Mouse (Mus musculus) kidney, postnatal 14 days (tissue): ENCODE measurements at regions not wholly inside any gene's neighbourhood (a gene's known extent, or its start where the extent isn't known, plus 50 kb on each side); places are given as distances from the start of the nearest gene placed in this dataset.
A peak's percentile ranks its signal among the peaks of the same experiment; 100 is the strongest.

Experiments used
- DNase-seq: peaks from one replicate; pipeline ENCODE4 v3.0.0; 2022; ENCODE audit warnings: mixed read lengths

DNA sequence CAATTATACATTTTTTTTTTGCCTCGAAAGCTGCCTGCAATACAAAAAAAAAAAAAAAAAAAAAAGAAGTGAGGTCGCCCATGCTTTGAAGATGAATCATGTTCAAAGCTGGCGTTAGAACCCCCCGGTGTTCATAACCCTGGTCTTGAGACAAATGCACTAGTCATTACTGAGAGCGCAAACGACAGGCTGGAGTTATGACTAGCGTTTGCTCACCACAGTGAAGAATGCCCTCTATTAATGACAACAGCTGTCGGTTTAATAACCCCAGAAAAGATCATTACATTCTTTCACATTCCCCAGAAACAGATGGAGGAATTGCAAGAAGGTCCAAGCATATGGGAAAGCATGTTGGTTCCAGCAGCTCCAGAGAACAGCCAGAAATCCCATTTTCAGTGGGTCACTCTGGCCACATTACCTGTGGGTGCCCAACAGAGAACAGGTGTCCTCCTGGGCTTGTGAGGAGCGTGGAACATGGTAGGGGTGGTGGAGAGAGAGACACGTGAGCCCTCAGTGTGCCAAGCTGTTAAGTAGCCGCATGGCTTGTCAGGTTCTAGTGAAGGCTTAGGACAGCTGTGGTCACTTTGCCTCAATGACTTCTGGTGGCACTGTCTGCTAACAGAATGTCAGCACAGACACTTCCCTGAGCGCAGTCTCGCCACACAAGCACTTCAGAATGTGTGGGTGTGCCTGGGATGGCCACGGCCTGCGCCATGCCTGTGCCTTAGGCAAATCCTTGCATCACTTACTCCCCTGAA lies 60.4 kb downstream of the Aipl1 start:
- DNase-seq: no peak

- DNase-seq: no peak
Measured at GRCm38 (mm10) chr11:71971351-71971750, 66.0 kb downstream of the Aipl1 start.

- no peak for DNase-seq
Measured at GRCm38 (mm10) chr11:71962306-71962705, 75.0 kb downstream of the Aipl1 start.

DNA sequence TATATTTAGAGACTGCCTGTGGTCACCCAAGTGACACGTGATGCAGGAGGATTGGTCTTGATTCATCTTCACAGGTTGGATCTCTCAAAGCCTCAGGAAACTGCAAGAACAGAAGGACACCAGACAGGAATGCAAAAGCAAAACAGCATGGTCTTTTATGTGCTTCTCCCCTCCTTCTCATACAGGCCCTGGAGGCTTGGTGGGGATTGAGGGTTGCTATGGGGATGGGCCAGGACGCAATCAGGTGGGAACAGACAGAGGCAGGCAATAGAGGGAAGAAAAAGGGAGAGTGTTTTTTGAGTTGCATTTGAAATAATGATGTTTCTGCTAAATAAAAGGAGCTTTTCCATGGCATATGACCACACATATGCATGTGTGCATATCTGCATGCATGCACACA lies 84.8 kb downstream of the Aipl1 start:
- no peak for DNase-seq

- no peak for DNase-seq
Measured at GRCm38 (mm10) chr11:71947161-71947560, 90.1 kb downstream of the Aipl1 start.

DNA sequence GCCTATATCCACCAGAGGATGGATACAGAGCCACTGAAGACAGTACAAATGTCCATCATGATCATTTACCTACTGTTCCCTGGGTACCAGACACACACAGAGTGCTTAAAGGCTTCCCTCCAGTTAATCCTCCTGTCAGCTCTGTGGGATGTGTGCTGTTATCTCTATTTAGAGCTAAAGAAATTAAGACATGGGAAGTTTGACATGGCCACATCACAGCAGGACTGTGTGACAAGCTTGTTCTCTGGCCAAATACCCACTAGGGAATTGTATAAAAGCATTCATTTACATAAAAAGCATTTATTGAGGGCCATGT lies 92.3 kb downstream of the Aipl1 start:
- no peak for DNase-seq

GRCm38 (mm10) chr11:71944398-71945097 lies 92.8 kb downstream of the Aipl1 start:
- no peak for DNase-seq

- no peak for DNase-seq
Measured at GRCm38 (mm10) chr11:71943512-71943911, 93.8 kb downstream of the Aipl1 start.

DNA sequence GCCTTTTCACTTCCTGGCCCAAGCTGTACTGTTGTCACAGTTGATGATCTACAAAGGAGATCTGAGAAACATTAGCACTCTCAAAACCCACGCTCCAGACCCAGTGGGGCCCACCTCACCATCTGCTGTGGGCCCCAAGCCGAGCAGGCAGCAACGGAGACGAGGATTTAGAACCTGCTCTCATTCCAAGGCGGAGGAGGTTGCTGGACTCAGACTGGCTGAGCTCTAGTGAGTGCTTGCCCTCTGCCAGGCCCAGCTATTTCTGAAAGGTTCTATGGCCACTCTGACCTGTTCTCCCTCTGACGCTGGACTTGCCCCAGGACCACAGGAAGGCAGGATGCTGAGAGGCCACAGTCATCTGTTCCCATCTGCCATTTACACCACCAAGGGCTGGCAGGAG lies 98.2 kb downstream of the Aipl1 start:
- no peak for DNase-seq

- DNase-seq: peak; percentile 3
Measured at GRCm38 (mm10) chr11:71937108-71937507, 100.2 kb downstream of the Aipl1 start.

DNA sequence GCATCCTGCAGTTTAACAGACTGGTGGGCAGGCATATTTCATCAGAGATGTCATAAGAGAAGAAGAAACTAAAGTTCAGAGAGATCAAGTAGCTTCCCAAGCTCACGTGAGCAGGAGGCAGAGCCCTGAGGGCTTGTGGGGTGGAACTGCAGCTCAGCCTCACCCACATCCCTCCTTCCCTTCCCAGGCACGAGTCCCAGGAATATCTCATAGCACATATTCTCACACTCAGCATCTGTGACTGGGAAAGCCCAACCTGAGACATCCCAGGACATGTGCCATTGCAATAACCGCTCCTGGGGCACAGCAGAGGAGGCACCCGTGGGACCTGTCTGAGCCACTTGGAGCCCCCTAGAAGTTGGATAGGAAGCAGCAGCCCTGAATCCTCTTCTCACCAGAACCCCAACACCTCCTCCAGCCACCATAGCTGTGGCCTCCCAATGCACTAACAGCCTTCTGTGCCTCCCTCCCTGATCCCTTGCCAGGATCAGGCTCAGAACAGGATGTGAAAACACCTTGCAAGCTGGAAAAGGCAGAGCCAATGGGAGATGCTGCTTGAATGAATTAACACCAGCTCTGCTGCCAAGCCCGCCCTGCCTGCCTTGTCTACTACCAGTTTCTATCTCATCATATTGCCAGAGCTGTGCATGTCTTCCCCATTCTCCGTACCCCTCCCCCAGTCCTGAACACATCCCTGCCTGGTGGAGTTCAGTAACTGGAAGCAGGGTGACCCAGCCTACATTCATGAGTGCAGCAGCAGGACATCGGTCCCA lies 107.4 kb downstream of the Aipl1 start:
- DNase-seq: no peak

DNA sequence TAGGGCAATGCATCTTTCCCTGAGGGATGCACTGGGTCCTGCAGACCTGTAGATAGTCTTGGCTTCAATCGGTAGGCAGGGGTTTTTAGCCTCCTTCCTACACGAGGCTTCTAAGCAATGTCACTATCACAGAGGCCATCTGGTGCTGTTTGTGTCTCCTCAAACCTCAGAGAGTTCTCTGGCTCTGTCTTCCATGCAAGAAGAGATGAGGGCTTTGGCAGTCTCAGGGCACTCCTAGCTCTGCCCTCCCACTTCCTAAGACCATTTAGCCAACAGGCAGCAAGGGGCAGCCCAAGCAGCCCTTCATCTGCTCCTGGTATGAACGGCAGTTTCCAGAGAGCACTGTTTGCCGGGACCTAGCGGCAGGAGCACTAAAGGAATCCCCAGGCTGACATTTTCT lies 122.6 kb downstream of the Aipl1 start:
- no peak for DNase-seq

DNA sequence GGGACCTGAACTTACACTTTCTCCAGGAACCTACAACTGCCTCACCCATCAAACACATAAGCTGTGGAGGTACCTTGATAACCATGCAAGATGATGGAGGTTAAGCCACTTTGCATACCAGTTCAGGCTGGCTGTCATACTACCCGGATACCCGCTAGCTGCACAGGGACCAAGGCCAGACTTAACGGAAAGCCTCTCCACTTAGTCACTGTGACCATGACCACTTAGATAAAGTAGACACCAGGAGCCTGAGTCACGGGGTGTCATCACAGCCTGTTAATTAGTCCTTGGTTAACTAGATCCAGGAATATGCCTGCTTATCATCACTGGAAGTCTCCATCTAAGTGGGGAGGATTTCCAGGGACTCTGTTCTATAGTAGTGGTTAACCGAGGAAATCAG lies 124.7 kb downstream of the Aipl1 start:
- DNase-seq: no peak

DNA sequence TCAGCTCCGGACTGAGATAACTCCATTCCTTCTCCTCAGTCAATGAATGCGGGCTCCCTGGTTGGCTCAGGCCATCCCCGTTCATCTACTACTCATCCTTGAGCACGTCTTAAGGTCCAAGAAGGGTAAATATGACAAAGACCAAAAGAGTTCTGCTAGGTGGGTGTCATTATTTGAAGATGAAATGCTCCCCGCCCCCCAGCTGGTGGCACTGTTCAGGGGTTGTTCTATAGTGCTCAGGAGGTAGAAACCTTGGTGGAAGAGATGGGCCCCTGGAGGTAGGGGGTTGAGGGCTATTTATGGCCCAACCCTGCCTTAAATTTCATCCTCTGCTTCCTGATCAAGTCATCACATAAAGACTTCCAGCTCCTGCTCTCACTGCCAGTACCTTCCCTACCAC lies 126.0 kb downstream of the Aipl1 start:
- DNase-seq: no peak

GRCm38 (mm10) chr11:71908616-71909015 lies 128.7 kb downstream of the Aipl1 start:
- no peak for DNase-seq

GRCm38 (mm10) chr11:71903020-71903410 lies 134.3 kb downstream of the Aipl1 start:
- no peak for DNase-seq

DNA sequence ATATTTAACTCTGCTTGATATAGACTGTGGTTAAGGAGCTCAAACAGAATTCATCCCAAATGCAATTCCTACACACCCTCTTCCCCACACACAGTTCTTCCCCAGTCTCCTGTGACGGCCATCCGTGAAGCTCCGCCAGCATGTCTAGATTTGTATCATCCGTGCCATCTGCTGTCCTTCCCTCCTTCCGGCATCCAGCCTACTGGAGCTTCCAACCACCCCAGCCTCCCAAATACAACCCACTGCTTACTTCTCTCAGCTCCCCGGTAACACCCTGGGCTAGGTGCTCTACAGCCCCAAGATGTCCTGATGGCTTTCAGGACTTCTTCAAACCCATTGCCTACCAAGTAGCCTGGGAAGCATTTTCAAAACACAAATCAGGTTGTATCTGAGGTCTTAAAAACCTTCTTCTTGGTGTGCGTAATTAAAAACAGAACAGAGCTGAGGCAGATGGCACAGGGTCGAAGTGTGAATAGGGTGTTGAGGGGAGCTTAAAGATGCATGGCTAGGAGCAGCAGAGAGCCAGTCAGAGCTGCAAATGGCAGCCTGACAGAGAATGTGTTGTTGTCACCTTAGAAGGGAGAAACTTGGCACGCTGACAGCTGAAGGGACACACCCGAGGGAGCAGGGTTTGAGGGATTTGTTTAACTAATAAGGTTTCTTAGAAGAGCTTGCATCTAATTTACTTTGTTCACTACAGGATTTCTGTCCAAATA lies 134.8 kb downstream of the Aipl1 start:
- DNase-seq: no peak

DNA sequence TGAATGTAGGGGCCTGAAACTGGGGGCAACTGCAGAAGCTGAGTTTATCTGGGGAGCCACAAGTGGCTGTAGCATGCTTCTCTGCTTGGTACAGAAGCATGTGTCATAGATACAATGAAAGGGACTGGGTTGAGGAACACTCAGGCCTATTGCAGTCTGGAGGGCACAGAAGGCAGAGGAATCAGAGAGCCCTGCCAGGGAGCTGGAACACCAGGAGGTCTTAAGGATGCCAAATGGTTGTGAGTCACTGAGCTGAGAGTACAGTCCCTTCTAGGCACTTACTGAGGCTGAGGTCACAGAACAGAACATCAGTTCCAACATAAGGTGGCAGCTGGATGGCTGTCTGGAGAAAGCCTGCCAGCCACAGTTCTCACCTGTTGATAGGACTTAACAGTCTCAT lies 136.5 kb downstream of the Aipl1 start:
- DNase-seq: no peak

- no peak for DNase-seq
Measured at GRCm38 (mm10) chr11:71897551-71897950, 139.8 kb downstream of the Aipl1 start.

- DNase-seq: no peak
Measured at GRCm38 (mm10) chr11:71897141-71897540, 140.2 kb downstream of the Aipl1 start.

- DNase-seq: no peak
Measured at GRCm38 (mm10) chr11:71891181-71891580, 141.5 kb downstream of the Wscd1 start.

GRCm38 (mm10) chr11:71889161-71889560 lies 139.4 kb downstream of the Wscd1 start:
- no peak for DNase-seq

GRCm38 (mm10) chr11:71887211-71887610 lies 137.5 kb downstream of the Wscd1 start:
- no peak for DNase-seq
